Mouse (Mus musculus) skeletal muscle tissue, postnatal 0 days (tissue): ENCODE results near the gene Fv1. TPM values are rescaled to one million over a fixed set of nuclear protein-coding genes. Genes with fewer than 3 reads are reported as not detected.

ENCODE experiments used
- polyA plus RNA-seq: library from polyadenylated mRNA; unstranded; fragments of >200 nt; fragmentation: Nextera tagmentation; extraction: Ambion mirVana; gene quantifications from 2 replicates; pipeline ENCODE4 v1.2.1, GENCODE M21; 2015

Fv1 gene
- polyA plus RNA-seq = 1.9 and 2.0 TPM in 2 replicates

DNA sequence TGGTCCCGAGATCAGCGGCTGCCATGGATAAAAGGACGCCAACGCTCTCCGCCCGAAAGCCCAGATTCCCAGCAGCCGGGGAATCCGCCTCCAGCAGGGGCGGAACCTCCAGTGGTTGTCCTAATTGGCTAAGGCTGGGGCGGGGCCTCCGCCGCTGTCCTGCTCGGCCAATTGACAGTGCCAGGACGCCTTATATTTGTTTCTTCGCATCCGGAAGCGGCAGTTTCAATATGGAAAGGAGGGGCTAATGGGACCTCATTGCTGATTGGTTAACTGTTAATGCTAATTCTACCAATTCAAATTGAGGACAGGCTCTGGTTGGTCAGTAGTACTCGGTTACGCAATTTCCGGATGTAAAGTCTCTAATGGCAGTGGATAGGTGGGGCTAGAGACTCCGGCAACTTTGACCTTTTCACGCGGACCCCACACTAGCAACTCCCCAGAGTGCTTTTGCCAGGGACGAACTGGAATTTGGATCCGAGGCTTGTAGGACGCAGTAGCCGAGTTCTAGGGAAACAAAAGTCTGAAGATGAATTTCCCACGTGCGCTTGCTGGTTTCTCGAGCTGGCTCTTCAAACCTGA is at the start of gene Fv1, which contains the start of gene Miip:
TSS of gene Fv1 (plus strand) at position 530 of the 582 bp plus-strand sequence.
TSS of gene Miip (minus strand) at position 367 of the 582 bp plus-strand sequence.

DNA sequence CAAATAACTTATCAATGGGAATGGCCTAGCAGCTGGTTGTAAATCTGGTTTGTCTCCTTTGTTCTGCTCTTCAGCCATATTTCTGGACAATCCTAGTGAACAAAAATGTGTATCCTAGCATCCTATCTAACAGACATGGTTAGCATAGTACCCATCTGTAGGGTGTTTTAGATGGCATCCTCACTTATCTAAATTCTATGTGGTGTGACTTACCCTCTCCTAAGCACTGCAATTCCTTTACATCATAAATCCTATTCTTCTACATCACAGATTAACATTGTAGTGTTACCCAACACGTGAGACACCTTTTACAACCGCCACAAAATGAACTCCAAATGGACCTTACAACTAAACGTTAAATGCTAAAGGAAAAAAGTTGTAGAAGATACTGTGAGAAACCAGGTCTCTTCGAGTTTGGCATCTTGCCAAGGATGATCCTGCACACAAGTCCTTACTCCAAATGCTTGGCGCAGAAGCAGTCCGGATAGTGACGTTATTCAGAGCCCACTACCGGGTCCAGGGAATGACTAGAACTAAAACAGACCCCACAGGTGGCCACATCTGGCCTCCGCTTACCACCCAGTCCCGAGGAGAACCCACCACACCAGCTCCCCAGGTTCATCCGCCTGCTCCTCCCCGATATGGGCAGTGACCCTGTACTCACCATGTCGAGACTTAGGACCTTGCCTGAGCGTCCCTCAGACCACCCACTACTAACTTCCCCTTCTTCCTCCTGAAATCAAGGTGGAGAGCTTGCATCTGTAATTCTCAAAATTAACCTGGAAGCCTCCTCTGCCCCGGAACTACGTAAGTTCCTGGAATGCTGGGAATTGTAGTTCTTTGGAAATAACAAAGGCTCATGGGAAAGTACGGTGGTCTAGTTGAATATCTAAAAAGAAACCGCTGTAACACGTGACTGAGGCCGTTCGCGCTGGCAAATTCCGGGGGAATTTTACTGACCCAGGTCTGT is 20.9 kb upstream of the Fv1 start, which contains the start of gene Zfp933:
TSS of gene Zfp933 (minus strand) at position 753 of the 970 bp plus-strand sequence.

DNA sequence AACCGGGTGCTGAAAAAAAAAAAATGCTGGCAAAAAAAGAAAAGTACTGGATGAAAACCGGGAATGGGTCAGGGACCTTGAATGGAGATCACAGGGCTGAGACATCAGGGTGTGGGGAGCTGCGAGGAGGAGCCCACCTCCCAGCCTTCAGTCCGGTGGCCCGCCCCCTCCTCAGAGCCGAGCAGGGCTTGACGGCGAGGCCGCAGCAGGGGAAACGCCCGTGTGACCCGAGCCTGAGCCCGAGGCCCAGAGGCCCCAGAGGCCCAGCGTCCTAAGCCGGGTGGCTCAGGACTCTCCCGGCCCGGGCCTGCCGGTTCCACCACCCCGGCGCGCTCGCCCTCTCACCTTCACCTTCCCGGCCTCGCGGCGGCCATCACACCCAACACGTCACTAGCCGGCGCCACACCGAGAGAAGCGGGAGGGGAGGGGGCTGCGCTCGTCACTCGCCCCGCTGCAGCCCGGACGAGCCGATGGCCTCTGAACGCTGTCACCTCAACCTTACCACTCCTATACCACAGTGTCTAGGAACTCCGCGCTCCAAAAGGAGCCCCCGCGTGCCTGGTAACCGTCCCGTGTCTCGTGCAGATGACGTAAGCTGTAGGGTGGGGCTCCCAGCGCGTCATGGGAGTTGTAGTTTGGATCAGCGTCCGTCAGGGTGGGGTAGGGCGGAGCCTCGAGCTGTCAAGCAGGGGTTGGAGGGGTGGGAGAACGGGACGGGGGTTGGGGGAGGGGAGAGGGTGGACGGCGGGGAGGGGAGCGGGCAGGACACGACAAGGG is 35.7 kb downstream of the Fv1 start, which contains the start of gene Mfn2:
TSS of gene Mfn2 (minus strand) at position 392 of the 777 bp plus-strand sequence.

Other genes with a start within 250 kb of the Fv1 start
- 1.5 and 2.3 TPM in 2 replicates for gene Zfp979, start 226.5 kb upstream of the Fv1 start, polyA plus RNA-seq
- not detected in 2 replicates for gene Zfp534, start 166.4 kb upstream of the Fv1 start, polyA plus RNA-seq
- gene Zfp984, start 59.2 kb upstream of the Fv1 start, polyA plus RNA-seq = 3.8 and 4.1 TPM in 2 replicates
- gene Zfp933, start 20.6 kb upstream of the Fv1 start, polyA plus RNA-seq = 3.1 and 3.8 TPM in 2 replicates
- 11.6 and 14.5 TPM in 2 replicates for gene Miip, start 163 bp upstream of the Fv1 start, polyA plus RNA-seq
- gene Mfn2, start 35.7 kb downstream of the Fv1 start, polyA plus RNA-seq = 97.8 and 104 TPM in 2 replicates
- 41.6 and 45.5 TPM in 2 replicates for gene Plod1, start 67.8 kb downstream of the Fv1 start, polyA plus RNA-seq
- 10.1 and 13.6 TPM in 2 replicates for gene 2510039O18Rik, start 71.9 kb downstream of the Fv1 start, polyA plus RNA-seq
- gene Nppb, start 116.8 kb downstream of the Fv1 start, polyA plus RNA-seq = 0.26 TPM in 1 of 2 replicates, not detected in the other
- 0.22 and 1.4 TPM in 2 replicates for gene Nppa, start 131.7 kb downstream of the Fv1 start, polyA plus RNA-seq
- gene Clcn6, start 169.8 kb downstream of the Fv1 start, polyA plus RNA-seq = 3.4 and 3.5 TPM in 2 replicates
- 13.2 and 14.2 TPM in 2 replicates for gene Mthfr, start 170.1 kb downstream of the Fv1 start, polyA plus RNA-seq
- gene Agtrap, start 219.1 kb downstream of the Fv1 start, polyA plus RNA-seq = 18.8 and 22.3 TPM in 2 replicates